Mouse (Mus musculus) layer of hippocampus, postnatal 14 days (tissue): ENCODE results near the gene Sgcd. TPM values are rescaled to one million over a fixed set of nuclear protein-coding genes. Genes with fewer than 3 reads are reported as not detected.

Experiments
- DNase-seq, 2 experiments: peaks; one replicate each; pipeline ENCODE4 v3.0.0; 2021 to 2022; ENCODE audit warnings: low spot score in 2 of 2, mixed read lengths in 1 of 2
- total RNA-seq, 2 experiments: library from RNA; stranded (reverse); gene quantifications; 2 replicates each; pipeline ENCODE4 v1.2.3; 2021

Sgcd gene
- total RNA-seq, 2 experiments from 2014 or later, result 9.9 to 18.7 TPM

- DNase-seq, result no peak
These were observed 833.8 kb downstream of the Sgcd start for GRCm38 (mm10) chr11:47154837-47155430.

GRCm38 (mm10) chr11:47149607-47150006, 839.2 kb downstream of the Sgcd start:
- DNase-seq, result no peak

- DNase-seq, result no peak
These were observed 848.9 kb downstream of the Sgcd start for GRCm38 (mm10) chr11:47139867-47140266.

GRCm38 (mm10) chr11:47139271-47139670, 849.5 kb downstream of the Sgcd start:
- DNase-seq, result peak in 1 of 2 experiments; percentile 43

- DNase-seq, result no peak
These were observed 856.4 kb downstream of the Sgcd start for GRCm38 (mm10) chr11:47132410-47132809.

- DNase-seq, result no peak
These were observed 858.3 kb downstream of the Sgcd start for GRCm38 (mm10) chr11:47130432-47130831.

- no peak for DNase-seq
These were observed 858.8 kb downstream of the Sgcd start for GRCm38 (mm10) chr11:47129992-47130391.

- no peak for DNase-seq
These were observed 859.6 kb downstream of the Sgcd start for GRCm38 (mm10) chr11:47129166-47129565.

- no peak for DNase-seq
These were observed 860.4 kb downstream of the Sgcd start for GRCm38 (mm10) chr11:47128331-47128730.

GRCm38 (mm10) chr11:47120874-47121273, 867.9 kb downstream of the Sgcd start:
- no peak for DNase-seq

GRCm38 (mm10) chr11:47117896-47118295, 870.9 kb downstream of the Sgcd start:
- DNase-seq, result no peak

- DNase-seq, result no peak
These were observed 874.4 kb downstream of the Sgcd start for GRCm38 (mm10) chr11:47114366-47114765.

GRCm38 (mm10) chr11:47113081-47113480, 875.7 kb downstream of the Sgcd start:
- no peak for DNase-seq

- peak in 1 of 2 experiments; percentile 13 for DNase-seq
These were observed 878.5 kb downstream of the Sgcd start for GRCm38 (mm10) chr11:47110314-47110713.

- no peak for DNase-seq
These were observed 881.1 kb downstream of the Sgcd start for GRCm38 (mm10) chr11:47107661-47108060.

GRCm38 (mm10) chr11:47093296-47093912, 895.4 kb downstream of the Sgcd start:
- DNase-seq, result no peak

- DNase-seq, result no peak
These were observed 906.3 kb downstream of the Sgcd start for GRCm38 (mm10) chr11:47082517-47082916.

- no peak for DNase-seq
These were observed 915.2 kb downstream of the Sgcd start for GRCm38 (mm10) chr11:47073538-47073937.

- DNase-seq, result no peak
These were observed 917.6 kb downstream of the Sgcd start for GRCm38 (mm10) chr11:47071161-47071560.

GRCm38 (mm10) chr11:47069769-47070384, 918.9 kb downstream of the Sgcd start:
- DNase-seq, result no peak

GRCm38 (mm10) chr11:47063690-47064089, 925.1 kb downstream of the Sgcd start:
- no peak for DNase-seq

- no peak for DNase-seq
These were observed 938.4 kb downstream of the Sgcd start for GRCm38 (mm10) chr11:47050390-47050789.

GRCm38 (mm10) chr11:47049756-47050155, 939.0 kb downstream of the Sgcd start:
- DNase-seq, result no peak
